Comparison of ENCODE assay signal across 8 mouse cellular contexts in the genomic region with DNA sequence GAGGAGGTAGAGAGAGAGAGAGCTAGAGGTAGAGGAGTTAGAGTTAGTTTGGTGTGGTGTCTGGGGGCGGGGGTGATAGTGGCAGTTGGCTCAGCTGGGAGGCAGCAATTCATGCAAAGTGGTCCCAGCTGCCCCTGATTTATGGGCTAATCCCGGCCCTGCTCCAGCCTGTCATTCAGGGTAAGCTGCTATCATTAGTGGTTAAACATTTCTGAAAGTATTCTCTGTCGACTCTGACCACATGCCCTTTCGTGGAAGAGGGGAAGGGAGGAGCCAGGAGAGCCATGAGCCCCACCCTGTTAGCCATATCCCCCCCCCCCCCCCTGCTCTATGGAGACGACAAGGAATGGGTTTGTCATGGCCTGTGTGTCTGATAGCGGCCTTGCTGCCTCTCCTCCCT.
DNase-seq lines count a peak whose midpoint lies in the region; ATAC-seq and TF ChIP-seq lines count a peak whose summit lies in the region.

No protein-coding gene starts in this region.

- no peak for TF ChIP-seq POLR2A in lung, adult 2 months (IDR thresholded peaks at IDR 0.05; ENCODE audit: borderline replicate concordance, extremely low read depth, low read depth, low read length)

- H3K27me3 ChIP-seq in lung, embryonic 15.5 days, result no peaks in the 10 kb centered on the region
- H3K27me3 ChIP-seq in forebrain, embryonic 16.5 days (replicated peaks; ENCODE audit: control insufficient read depth, insufficient read depth, low read length), result no peaks in the 10 kb centered on the region
- H3K27me3 ChIP-seq in limb, embryonic 10.5 days (ENCODE audit: low read depth, poor library complexity, severe bottlenecking), result no peaks in the 10 kb centered on the region

- no peak for TF ChIP-seq CTCF in lung, adult 2 months (IDR thresholded peaks at IDR 0.05; ENCODE audit: insufficient read depth, low read length)

- no peak; the same call in 1 of the 2 replicates for ATAC-seq in lung, embryonic 15.5 days (ENCODE audit: borderline replicate concordance, extremely low read depth, low FRiP score, low TSS enrichment)
- ATAC-seq in forebrain, embryonic 16.5 days, result peak; percentile 47

- H3K9ac ChIP-seq in lung, embryonic 15.5 days, result no peak overlapping the region
- H3K9ac ChIP-seq in forebrain, embryonic 16.5 days (replicated peaks; ENCODE audit: low read depth, low read length), result no peak overlapping the region

- DNase-seq in lung, adult 2 months, result no peak
- peak; percentile 66 for DNase-seq in limb, embryonic 10.5 days (ENCODE audit: low spot score)
- peak; percentile 60 for DNase-seq in retina, embryonic 14.5 days (ENCODE audit: low spot score)
- DNase-seq in cerebellum, adult 9-11 months, result no peak
- no peak for DNase-seq in thymus, adult 18-20 months
- no peak for DNase-seq in thymus, postnatal 36 days

- no peak overlapping the region for H3K4me3 ChIP-seq in lung, embryonic 15.5 days
- no peak overlapping the region for H3K4me3 ChIP-seq in lung, adult 2 months (replicated peaks; ENCODE audit: extremely low read depth, low read depth, low read length)
- no peak overlapping the region for H3K4me3 ChIP-seq in forebrain, embryonic 16.5 days (replicated peaks; ENCODE audit: low read length)
- H3K4me3 ChIP-seq in limb, embryonic 10.5 days, result no peak overlapping the region

- 17% methylated on average over 6 of the region's 6 CpGs for WGBS in lung, embryonic 15.5 days
- WGBS in lung, adult 2 months, result 25% methylated on average over 6 of the region's 6 CpGs
- WGBS in forebrain, embryonic 16.5 days, result 30% methylated on average over 6 of the region's 6 CpGs
- 9% methylated on average over 6 of the region's 6 CpGs for WGBS in limb, embryonic 10.5 days

- no peak overlapping the region for H3K4me2 ChIP-seq in lung, embryonic 15.5 days
- H3K4me2 ChIP-seq in forebrain, embryonic 16.5 days (ENCODE audit: low read length), result no peak overlapping the region

- 0 out of 2 replicates have a peak, but pooled peaks cover 4% of the 10 kb centered on the region for H3K36me3 ChIP-seq in lung, embryonic 15.5 days
- peaks cover 5% of the 10 kb centered on the region; the same call in 1 of the 2 replicates for H3K36me3 ChIP-seq in forebrain, embryonic 16.5 days (ENCODE audit: control insufficient read depth, insufficient read depth)
- peaks cover 26% of the 10 kb centered on the region for H3K36me3 ChIP-seq in limb, embryonic 10.5 days

- H3K4me1 ChIP-seq in lung, embryonic 15.5 days, result peaks cover 33% of the 10 kb centered on the region
- peaks cover 2% of the 10 kb centered on the region; the same call in 1 of the 2 replicates for H3K4me1 ChIP-seq in lung, adult 2 months (ENCODE audit: control insufficient read depth, insufficient read depth, low read length)
- H3K4me1 ChIP-seq in forebrain, embryonic 16.5 days (replicated peaks; ENCODE audit: control insufficient read depth, insufficient read depth, low read length), result peaks cover 11% of the 10 kb centered on the region
- H3K4me1 ChIP-seq in limb, embryonic 10.5 days, result peaks cover 55% of the 10 kb centered on the region

- H3K27ac ChIP-seq in lung, embryonic 15.5 days, result peak overlapping the region; percentile 37; the same call in 1 of the 2 replicates
- H3K27ac ChIP-seq in forebrain, embryonic 16.5 days (ENCODE audit: low read length), result no peak overlapping the region
- H3K27ac ChIP-seq in limb, embryonic 10.5 days, result peak overlapping the region; percentile 73

- H3K9me3 ChIP-seq in lung, embryonic 15.5 days, result no peaks in the 10 kb centered on the region
- H3K9me3 ChIP-seq in forebrain, embryonic 16.5 days (ENCODE audit: control insufficient read depth, low read length), result no peaks in the 10 kb centered on the region
- H3K9me3 ChIP-seq in limb, embryonic 10.5 days (replicated peaks), result no peaks in the 10 kb centered on the region

Comparison
In these comparisons a context has a peak if more than half of its experiments do, and no peak if none do; other contexts are left out.
1. DNase-seq: peak in limb, embryonic 10.5 days (single experiment) and retina, embryonic 14.5 days (single experiment); none in lung, adult 2 months (single experiment), cerebellum, adult 9-11 months (single experiment), thymus, adult 18-20 months (0 of 2) and thymus, postnatal 36 days (0 of 2).